Comparison of ENCODE assay signal across 8 mouse cellular contexts in the genomic region with DNA sequence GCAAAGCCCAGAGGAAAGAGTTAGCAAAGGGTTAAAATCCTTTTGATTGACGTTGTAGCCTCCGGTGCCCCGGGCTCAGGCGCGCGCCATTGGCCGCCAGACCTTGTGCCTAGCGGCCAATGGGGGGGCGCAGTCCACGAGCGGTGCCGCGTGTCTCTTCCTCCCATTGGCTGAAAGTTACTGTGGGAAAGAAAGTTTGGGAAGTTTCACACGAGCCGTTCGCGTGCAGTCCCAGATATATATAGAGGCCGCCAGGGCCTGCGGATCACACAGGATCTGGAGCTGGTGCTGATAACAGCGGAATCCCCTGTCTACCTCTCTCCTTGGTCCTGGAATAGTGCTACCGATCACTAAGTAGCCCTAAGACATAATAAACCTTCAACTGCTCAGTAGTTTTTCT. TPM values are rescaled to one million over a fixed set of nuclear protein-coding genes. Genes with fewer than 3 reads are reported as not detected.
A peak's percentile ranks its signal among the peaks of the same experiment; 100 is the strongest.
DNase-seq lines count a peak whose midpoint lies in the region; ATAC-seq and TF ChIP-seq lines count a peak whose summit lies in the region.

No protein-coding gene starts in this region.

- peaks cover 68% of the 10 kb centered on the region for H3K4me1 ChIP-seq in hindbrain, embryonic 13.5 days (replicated peaks)

- peaks cover 77% of the 10 kb centered on the region for H3K27me3 ChIP-seq in hindbrain, embryonic 13.5 days

- ATAC-seq in hindbrain, embryonic 13.5 days (ENCODE audit: low FRiP score): peak; percentile 50

- H3K36me3 ChIP-seq in hindbrain, embryonic 13.5 days: no peaks in the 10 kb centered on the region

- H3K27ac ChIP-seq in hindbrain, embryonic 13.5 days: peak overlapping the region; percentile 84
- H3K27ac ChIP-seq in left cerebral cortex, adult 2 months: peak overlapping the region; percentile 97

- WGBS in hindbrain, embryonic 13.5 days: under 1% methylated on average over 21 of the region's 21 CpGs

- no peak overlapping the region for H3K9ac ChIP-seq in hindbrain, embryonic 13.5 days

- intact Hi-C loops in left cerebral cortex, adult 2 months (cut with DNase I): loop anchor here (1.0 to 10.0 kb wide), 5 partner anchors 80 to 433 kb away; no protein-coding TSS in a partner anchor

- H3K4me3 ChIP-seq in hindbrain, embryonic 13.5 days: peak overlapping the region; percentile 56
- peak overlapping the region; percentile 79 for H3K4me3 ChIP-seq in left cerebral cortex, adult 2 months

- peak; percentile 99 for DNase-seq in Muller cell, postnatal 12 days (ENCODE audit: inconsistent ontology term)
- DNase-seq in cerebellum, postnatal 10 days: peak; percentile 85 to 91
- DNase-seq in frontal cortex, postnatal 14 days (ENCODE audit: low spot score in 2 of 2): peak; percentile 87 to 90
- DNase-seq in left cerebral cortex, adult 2 months (ENCODE audit: extremely low spot score in 1 of 2, low spot score in 2 of 2): peak; percentile 80 to 86
- peak; percentile 94 to 99 for DNase-seq in lung, postnatal 4 days
- DNase-seq in right cerebral cortex, postnatal 14 days: peak; percentile 86
- peak; percentile 83 for DNase-seq in urinary bladder, postnatal 25 days (ENCODE audit: low spot score)

- H3K9me3 ChIP-seq in hindbrain, embryonic 13.5 days: no peaks in the 10 kb centered on the region

- peak overlapping the region; percentile 98 for H3K4me2 ChIP-seq in hindbrain, embryonic 13.5 days

- TF ChIP-seq CTCF in left cerebral cortex, adult 2 months (IDR thresholded peaks at IDR 0.05): no peak; the same call in 1 of the 2 replicates

RNA-seq across cellular contexts. Expression of gene Hes1, which starts 0.9 kb away (rescaled TPM):
- 14.6 and 19.1 TPM in 2 replicates for polyA plus RNA-seq in hindbrain, embryonic 13.5 days (2015; fragmentation: Nextera tagmentation; extraction: Ambion mirVana)
- total RNA-seq in left cerebral cortex, adult 2 months (2021): 10 to 100 TPM; 20.2 to 21.8 TPM

Comparison
In these comparisons a context has a peak if more than half of its experiments do, and no peak if none do; other contexts are left out.
1. Peak in every context shown above with its lines: DNase-seq, ATAC-seq, H3K4me3 ChIP-seq and H3K27ac ChIP-seq.